Mouse (Mus musculus) neural tube, embryonic 11.5 days (tissue): ENCODE data around the gene Pbx4. TPM values are rescaled to one million over a fixed set of nuclear protein-coding genes. Genes with fewer than 3 reads are reported as not detected.

Experiments used
- ATAC-seq: fragments of 200-750 bp; cut with Nextera tagmentation; 2 replicates; pipeline ENCODE4 v1.8.0; 2017; ENCODE audit warnings: moderate number of reproducible peaks, mild to moderate bottlenecking, moderate TSS enrichment, moderate library complexity; ENCODE audit not compliant: insufficient read depth, low FRiP score, low TSS enrichment
- DNase-seq: peaks from one replicate; pipeline ENCODE4 v3.0.0-alpha.2; 2015; ENCODE audit warnings: low spot score
- H3K27ac ChIP-seq: fragments of 300-500 bp; sonication (generic); 2 replicates; pipeline ENCODE4 v1.5.1; 2014; ENCODE audit warnings: low read depth, mild to moderate bottlenecking, low read length
- H3K27me3 ChIP-seq: fragments of 300-500 bp; sonication (generic); 2 replicates; pipeline ENCODE4 v1.6.1; 2014; ENCODE audit warnings: mild to moderate bottlenecking, low read length, mixed read lengths; ENCODE audit not compliant: control insufficient read depth, insufficient read depth
- H3K36me3 ChIP-seq: fragments of 300-500 bp; sonication (generic); 2 replicates; pipeline ENCODE4 v1.6.1; 2014; ENCODE audit warnings: mild to moderate bottlenecking, low read length, moderate library complexity, mixed read lengths; ENCODE audit not compliant: control insufficient read depth, insufficient read depth
- H3K4me1 ChIP-seq: fragments of 300-500 bp; sonication (generic); 2 replicates; pipeline ENCODE4 v1.6.1; 2014; ENCODE audit warnings: low read length, mixed read lengths; ENCODE audit not compliant: control insufficient read depth, insufficient read depth
- H3K4me2 ChIP-seq: fragments of 300-500 bp; sonication (generic); 2 replicates; pipeline ENCODE4 v1.6.1; 2014; ENCODE audit warnings: low read depth, mild to moderate bottlenecking, moderate library complexity
- H3K4me3 ChIP-seq: fragments of 300-500 bp; sonication (generic); 2 replicates; pipeline ENCODE4 v1.5.1; 2014; ENCODE audit warnings: low read depth, low read length
- H3K9ac ChIP-seq: fragments of 300-500 bp; sonication (generic); 2 replicates; pipeline ENCODE4 v1.6.1; 2014; ENCODE audit warnings: mild to moderate bottlenecking, low read length
- H3K9me3 ChIP-seq: fragments of 300-500 bp; sonication (generic); 2 replicates; pipeline ENCODE4 v1.6.1; 2016; ENCODE audit warnings: low read length; ENCODE audit not compliant: control insufficient read depth
- WGBS: fragments of 180-500 bp; shearing (Covaris S2); extraction: QIAGEN DNeasy Blood & Tissue Kit; methylation state at CpG from one replicate; pipeline ENCODE4 v1.1.7; 2014; 5-methylcytosine and 5-hydroxymethylcytosine counted together
- polyA plus RNA-seq: library from polyadenylated mRNA; unstranded; fragments of >200 nt; fragmentation: Nextera tagmentation; extraction: Ambion mirVana; gene quantifications from 2 replicates; pipeline ENCODE4 v1.2.1, GENCODE M21; 2014

Gene Pbx4
- polyA plus RNA-seq, 1 experiment from 2014 or later = 31.2 TPM

DNA sequence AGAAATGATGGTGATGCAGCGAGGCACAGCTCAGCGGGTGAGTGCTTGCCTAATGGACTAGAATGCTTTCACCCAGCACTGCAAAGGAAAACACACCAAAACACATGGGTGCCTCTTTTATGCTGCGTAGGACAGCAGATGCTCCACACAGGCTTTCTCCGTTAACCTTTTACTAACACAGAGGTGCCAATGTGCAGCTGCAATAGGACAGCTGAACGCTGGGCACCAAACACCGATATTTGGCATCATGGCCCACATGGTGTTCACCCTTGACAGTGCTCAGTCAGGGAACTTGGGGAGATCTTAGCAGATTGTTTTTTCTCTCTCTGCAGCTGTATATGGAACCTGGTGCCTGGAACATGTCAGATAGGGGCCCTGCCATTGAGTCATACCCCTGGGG, 37.4 kb upstream of the Pbx4 start:
- no peaks in the 10 kb centered on the region for H3K9me3 ChIP-seq
- no peak overlapping the region for H3K27ac ChIP-seq
- H3K27me3 ChIP-seq = no peaks in the 10 kb centered on the region
- H3K4me3 ChIP-seq = no peak overlapping the region
- no peak overlapping the region for H3K9ac ChIP-seq
- H3K4me2 ChIP-seq = no peak overlapping the region
- H3K36me3 ChIP-seq = peaks cover 37% of the 10 kb centered on the region
- DNase-seq (no peak), ATAC-seq (no peak)
- WGBS = 96% methylated on average over 6 of the region's 6 CpGs
- peaks cover 13% of the 10 kb centered on the region; the same call in 1 of the 2 replicates for H3K4me1 ChIP-seq

GRCm38 (mm10) chr8:69796721-69797345, 35.5 kb upstream of the Pbx4 start:
- no peak for DNase-seq
- ATAC-seq = no peak
- Histone ChIP-seq H3K4me1 (peaks cover 12% of the 10 kb centered on the region; the same call in 1 of the 2 replicates), H3K9ac (no peak overlapping the region), H3K4me2 (no peak overlapping the region), H3K4me3 (no peak overlapping the region), H3K36me3 (peaks cover 51% of the 10 kb centered on the region), H3K27ac (no peak overlapping the region), H3K9me3 (no peaks in the 10 kb centered on the region), H3K27me3 (no peaks in the 10 kb centered on the region)
- 95% methylated on average over 16 of the region's 16 CpGs for WGBS

DNA sequence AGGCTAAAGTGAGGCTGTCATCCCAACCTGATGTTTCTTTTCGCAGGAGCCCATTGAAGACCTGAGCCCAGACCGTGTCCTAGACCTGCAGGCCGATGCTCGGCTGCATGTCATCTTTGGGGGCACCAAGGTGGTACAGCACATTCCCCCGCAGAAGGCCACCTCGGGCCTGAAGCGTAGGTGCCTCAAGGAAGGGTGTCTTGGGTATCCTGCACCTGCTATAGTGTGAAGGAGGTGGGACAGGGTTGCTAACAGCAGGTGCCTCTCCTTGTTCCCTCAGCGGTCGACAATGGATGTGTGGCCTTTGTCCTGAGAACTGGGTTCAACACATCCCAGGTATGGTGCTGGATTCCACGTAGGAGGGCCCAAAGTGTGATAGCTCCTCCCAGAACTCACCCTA, 34.6 kb upstream of the Pbx4 start:
- no peak overlapping the region for H3K9ac ChIP-seq
- H3K27me3 ChIP-seq = no peaks in the 10 kb centered on the region
- DNase-seq = no peak
- WGBS = 98% methylated on average over 10 of the region's 10 CpGs
- H3K36me3 ChIP-seq = peaks cover 58% of the 10 kb centered on the region
- no peak for ATAC-seq
- peaks cover 4% of the 10 kb centered on the region; the same call in 1 of the 2 replicates for H3K4me1 ChIP-seq
- H3K27ac ChIP-seq = no peak overlapping the region
- no peak overlapping the region for H3K4me3 ChIP-seq
- H3K9me3 ChIP-seq = no peaks in the 10 kb centered on the region
- H3K4me2 ChIP-seq = no peak overlapping the region

DNA sequence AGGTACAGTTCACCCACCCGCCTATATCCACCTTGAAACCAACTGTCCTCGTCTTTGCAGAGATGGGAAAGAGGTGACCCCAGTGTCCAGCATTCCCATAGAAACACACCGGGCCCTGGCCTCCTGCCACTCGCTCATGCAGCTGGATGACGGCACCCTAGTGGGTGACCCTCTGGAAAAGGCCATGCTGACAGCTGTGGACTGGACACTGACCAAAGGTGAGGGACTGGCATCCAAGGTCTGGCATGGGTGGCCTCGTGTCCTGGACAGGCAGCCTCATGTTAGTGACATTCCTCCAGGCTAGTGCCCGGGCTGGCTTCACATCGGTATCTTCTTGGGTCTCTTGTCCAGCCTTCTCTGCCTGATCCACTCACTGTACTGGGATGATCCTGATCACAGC, 33.0 kb upstream of the Pbx4 start:
- H3K4me1 ChIP-seq = no peaks in the 10 kb centered on the region
- no peaks in the 10 kb centered on the region for H3K27me3 ChIP-seq
- H3K4me3 ChIP-seq = no peak overlapping the region
- no peaks in the 10 kb centered on the region for H3K9me3 ChIP-seq
- H3K36me3 ChIP-seq = peaks cover 64% of the 10 kb centered on the region
- WGBS = 88% methylated on average over 8 of the region's 8 CpGs
- DNase-seq = no peak
- no peak for ATAC-seq
- no peak overlapping the region for H3K4me2 ChIP-seq
- no peak overlapping the region for H3K9ac ChIP-seq
- H3K27ac ChIP-seq = no peak overlapping the region

DNA sequence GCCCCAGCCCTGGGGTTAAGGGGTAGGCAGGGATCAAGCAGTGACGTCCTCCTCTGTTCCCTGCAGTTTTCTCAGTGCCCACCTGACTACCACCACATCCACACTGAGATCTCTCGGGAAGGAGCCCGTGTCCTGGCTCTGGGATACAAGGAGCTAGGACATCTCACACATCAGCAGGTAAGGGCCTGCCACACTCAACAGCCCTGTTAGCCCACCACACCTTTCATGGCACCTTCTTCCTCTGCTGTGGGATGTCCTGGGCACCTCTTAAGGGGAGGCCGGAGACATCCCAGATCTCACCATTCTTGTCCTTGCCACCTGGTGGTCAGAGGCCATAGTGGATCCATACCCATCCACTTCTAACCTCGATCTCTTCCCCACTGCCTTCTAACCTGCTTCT, 32.3 kb upstream of the Pbx4 start:
- Histone ChIP-seq H3K4me2 (no peak overlapping the region), H3K4me3 (no peak overlapping the region), H3K9me3 (no peaks in the 10 kb centered on the region), H3K27me3 (no peaks in the 10 kb centered on the region), H3K36me3 (peaks cover 61% of the 10 kb centered on the region), H3K9ac (no peak overlapping the region), H3K27ac (no peak overlapping the region), H3K4me1 (no peaks in the 10 kb centered on the region)
- WGBS = 89% methylated on average over 5 of the region's 5 CpGs
- DNase-seq = no peak
- no peak for ATAC-seq

DNA sequence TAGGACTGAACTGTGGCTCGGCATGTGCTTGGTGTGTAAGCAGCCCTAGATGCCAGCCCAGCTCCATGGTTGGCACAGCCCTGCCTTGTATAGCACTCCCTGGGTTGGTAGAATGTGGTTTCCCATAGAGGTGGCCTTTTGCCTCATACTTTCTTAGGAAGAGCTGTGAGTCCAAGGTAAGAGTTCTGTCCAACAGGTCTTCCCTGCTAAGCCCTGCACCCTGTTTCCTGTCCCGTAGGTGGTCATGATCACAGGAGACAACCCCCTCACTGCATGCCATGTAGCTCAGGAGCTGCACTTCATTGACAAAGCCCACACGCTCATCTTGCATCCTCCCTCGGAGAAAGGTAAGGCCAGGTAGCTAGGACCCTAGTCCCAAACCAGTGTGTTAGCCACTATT, 30.5 kb upstream of the Pbx4 start:
- DNase-seq (no peak), ATAC-seq (no peak)
- no peak overlapping the region for H3K27ac ChIP-seq
- no peak overlapping the region for H3K9ac ChIP-seq
- peaks cover 71% of the 10 kb centered on the region for H3K36me3 ChIP-seq
- no peak overlapping the region for H3K4me3 ChIP-seq
- no peak overlapping the region for H3K4me2 ChIP-seq
- no peaks in the 10 kb centered on the region for H3K4me1 ChIP-seq
- no peaks in the 10 kb centered on the region for H3K27me3 ChIP-seq
- WGBS = 94% methylated on average over 4 of the region's 4 CpGs
- no peaks in the 10 kb centered on the region for H3K9me3 ChIP-seq

- H3K4me1 ChIP-seq = no peaks in the 10 kb centered on the region
- no peak overlapping the region for H3K27ac ChIP-seq
- no peak overlapping the region for H3K4me3 ChIP-seq
- no peak for ATAC-seq
- H3K9me3 ChIP-seq = no peaks in the 10 kb centered on the region
- DNase-seq = no peak
- H3K4me2 ChIP-seq = no peak overlapping the region
- H3K27me3 ChIP-seq = no peaks in the 10 kb centered on the region
- H3K36me3 ChIP-seq = peaks cover 71% of the 10 kb centered on the region
- H3K9ac ChIP-seq = no peak overlapping the region
Observed at GRCm38 (mm10) chr8:69802216-69802615, 30.1 kb upstream of the Pbx4 start.

- no peak for DNase-seq
- H3K4me3 ChIP-seq = no peak overlapping the region
- no peaks in the 10 kb centered on the region for H3K27me3 ChIP-seq
Observed at GRCm38 (mm10) chr8:69803366-69803765, 28.9 kb upstream of the Pbx4 start.

GRCm38 (mm10) chr8:69804537-69804936, 27.8 kb upstream of the Pbx4 start:
- no peak for DNase-seq
- Histone ChIP-seq H3K4me3 (no peak overlapping the region), H3K4me1 (peaks cover 4% of the 10 kb centered on the region; the same call in 1 of the 2 replicates), H3K9ac (no peak overlapping the region), H3K4me2 (no peak overlapping the region), H3K27ac (no peak overlapping the region), H3K9me3 (no peaks in the 10 kb centered on the region), H3K36me3 (peaks cover 53% of the 10 kb centered on the region), H3K27me3 (no peaks in the 10 kb centered on the region)
- 93% methylated on average over 6 of the region's 6 CpGs for WGBS
- no peak for ATAC-seq

More at GRCm38 (mm10) chr8:69803366-69803765, 28.9 kb upstream of the Pbx4 start:
- WGBS = 93% methylated on average over 7 of the region's 7 CpGs
- Histone ChIP-seq H3K4me2 (no peak overlapping the region), H3K27ac (no peak overlapping the region), H3K36me3 (peaks cover 64% of the 10 kb centered on the region), H3K4me1 (0 out of 2 replicates have a peak, but pooled peaks cover under 1% of the 10 kb centered on the region), H3K9ac (no peak overlapping the region), H3K9me3 (no peaks in the 10 kb centered on the region)
- ATAC-seq = no peak
